Mouse (Mus musculus) neural tube, embryonic 10.5 days (tissue): ENCODE data around the gene Gtf2i.

Source experiments
- DNase-seq: peaks from one replicate; pipeline ENCODE4 v3.0.0-alpha.2; 2017; ENCODE audit warnings: low spot score; ENCODE audit errors: extremely low spot score

Gene Gtf2i

GRCm38 (mm10) chr5:134214021-134214806 lies 100.3 kb downstream of the Gtf2i start:
- DNase-seq, result no peak

GRCm38 (mm10) chr5:134209931-134210554 lies 104.5 kb downstream of the Gtf2i start:
- DNase-seq, result no peak

DNA sequence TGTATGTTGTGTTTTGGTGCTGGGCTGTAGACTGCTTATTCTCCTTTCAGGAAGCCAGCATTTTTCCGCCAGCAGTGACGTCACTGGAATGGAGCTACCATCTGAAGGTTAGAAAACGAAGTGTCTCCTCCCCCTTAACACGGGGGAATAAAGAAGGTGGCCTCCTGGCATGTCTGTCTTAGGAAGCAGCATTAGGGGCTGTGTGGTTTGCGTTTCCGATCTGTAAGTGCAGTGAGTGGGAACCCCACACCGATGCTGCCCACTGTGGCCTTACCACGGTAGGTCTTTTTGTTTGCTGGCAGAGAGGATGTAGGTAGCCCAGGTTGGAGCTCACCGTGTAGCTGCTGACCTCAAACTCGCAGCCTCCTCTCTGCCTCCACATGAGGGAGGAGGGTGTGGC lies 107.8 kb downstream of the Gtf2i start:
- DNase-seq, result no peak

- no peak for DNase-seq
Measured at GRCm38 (mm10) chr5:134193664-134194063, 120.9 kb downstream of the Gtf2i start.

DNA sequence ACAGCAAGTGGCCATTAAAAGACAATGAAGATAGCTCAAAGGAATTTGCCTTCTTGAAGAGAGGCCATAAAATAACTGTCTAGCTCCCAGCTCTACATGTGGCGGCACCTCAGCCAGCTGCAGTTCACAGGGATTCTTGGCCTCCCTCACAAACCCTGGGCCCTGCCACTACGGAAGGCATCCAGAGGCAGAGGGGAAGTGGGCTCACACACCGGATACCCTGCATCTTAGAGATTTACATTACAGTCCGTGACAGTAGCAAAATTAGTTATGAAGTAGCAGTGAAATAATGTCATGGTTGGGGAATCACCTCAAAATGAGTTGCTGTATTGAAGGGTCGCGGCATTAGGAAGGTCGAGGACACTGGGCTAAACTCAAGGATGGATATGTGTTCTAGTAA lies 126.0 kb downstream of the Gtf2i start:
- no peak for DNase-seq
